Mouse (Mus musculus) hindlimb bud, embryonic 11.5 days (tissue): ENCODE data around the gene Tcf7.
"Not testable (repeated sequence)": the region's sequence is repeated elsewhere in the genome, so short reads cannot be mapped to it uniquely, and the experiment has no call there.

Source experiments
- DNase-seq: peaks from one replicate; pipeline ENCODE4 v3.0.0-alpha.2; 2012; ENCODE audit warnings: low read depth, low spot score; ENCODE audit errors: extremely low spot score

Tcf7 gene

DNA sequence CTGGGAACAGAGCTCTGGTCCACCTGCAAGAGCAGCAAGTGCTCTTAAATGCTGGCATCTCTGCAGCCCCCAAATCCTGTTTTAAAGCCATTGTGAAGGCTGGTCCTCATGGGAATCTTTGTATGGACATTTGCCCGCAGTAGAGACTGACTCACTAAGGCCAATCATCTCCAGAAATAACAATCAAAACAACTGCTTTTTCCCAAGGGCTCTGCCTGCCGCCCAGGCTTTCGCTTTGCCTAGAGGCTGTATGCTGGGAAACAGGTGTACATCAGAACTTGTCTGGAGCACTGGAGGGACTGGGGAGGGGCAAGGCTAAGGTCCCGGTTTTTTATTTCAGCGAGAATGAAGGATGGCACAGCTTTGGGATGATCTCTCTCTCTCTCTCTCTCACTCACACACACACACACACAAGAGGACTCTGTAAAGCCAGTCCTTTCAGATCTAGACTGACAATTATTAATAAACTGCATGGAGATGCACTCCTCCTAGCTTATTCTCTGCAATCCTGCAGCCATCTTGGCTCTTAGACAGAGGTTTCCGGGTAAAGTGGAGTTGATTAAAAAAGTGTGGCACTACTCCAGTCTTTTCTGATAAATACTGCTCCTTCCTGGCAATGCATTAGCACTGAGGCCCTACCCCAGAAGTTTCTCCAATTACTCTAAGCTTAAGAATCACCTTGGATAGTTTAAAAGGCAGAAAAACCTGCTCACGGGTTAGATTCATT, 53.9 kb downstream of the Tcf7 start:
- no peak for DNase-seq

DNA sequence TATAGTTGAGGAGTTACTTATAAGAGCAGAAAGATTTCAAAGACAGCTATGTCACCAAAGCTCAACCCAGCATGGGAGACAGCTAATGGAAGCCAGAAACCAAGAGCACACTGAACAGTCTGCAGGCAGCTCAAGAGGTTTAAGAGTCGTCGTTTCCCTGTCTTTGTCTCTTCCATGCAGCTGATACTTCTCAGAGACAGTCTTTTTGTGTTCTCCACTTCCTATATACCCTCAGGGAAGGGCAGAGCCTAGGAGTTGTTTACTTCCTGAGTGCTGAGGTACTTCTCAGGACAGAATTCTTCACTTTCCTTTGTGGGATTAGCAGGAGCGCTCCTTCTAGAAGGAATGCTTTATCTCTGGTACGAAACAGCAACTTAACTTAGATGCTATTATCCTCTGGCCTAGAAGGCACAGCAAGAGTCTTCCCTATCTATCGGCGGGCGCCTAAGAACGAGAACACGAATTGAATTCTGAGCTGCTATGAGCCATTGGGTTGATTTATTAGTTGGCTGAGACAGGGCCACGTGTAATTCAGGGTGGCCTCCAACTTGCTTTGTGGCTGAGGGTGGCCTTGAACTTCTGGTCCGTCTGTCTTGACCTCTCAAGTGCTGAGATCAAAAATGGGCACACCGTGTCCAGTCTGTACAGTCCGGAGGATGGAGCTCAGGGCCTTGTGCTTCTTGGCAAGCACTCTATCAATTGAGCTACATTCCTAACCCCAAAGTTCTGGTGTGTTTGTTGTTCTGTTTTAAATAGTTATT, 55.2 kb downstream of the Tcf7 start:
- no peak for DNase-seq

DNA sequence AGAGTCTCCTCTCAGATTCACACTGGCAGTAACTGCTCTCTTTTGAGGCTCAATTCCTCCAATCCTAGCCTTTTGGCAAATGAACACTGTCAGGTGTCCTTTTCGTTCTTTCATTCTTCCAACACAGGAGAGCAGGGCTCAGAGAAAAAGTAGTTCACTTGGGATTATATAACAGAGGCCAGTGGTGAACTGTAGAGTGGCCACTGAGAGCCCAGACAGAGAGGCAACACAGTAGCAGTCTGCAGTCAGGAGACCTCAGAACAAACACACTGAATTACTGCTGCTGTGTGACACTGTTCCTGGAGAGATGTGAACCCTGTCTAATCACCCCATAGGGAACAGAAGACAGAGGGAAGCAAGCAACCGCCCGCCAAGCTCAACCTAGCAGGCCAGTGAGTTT, 55.8 kb downstream of the Tcf7 start:
- DNase-seq, result no peak

DNA sequence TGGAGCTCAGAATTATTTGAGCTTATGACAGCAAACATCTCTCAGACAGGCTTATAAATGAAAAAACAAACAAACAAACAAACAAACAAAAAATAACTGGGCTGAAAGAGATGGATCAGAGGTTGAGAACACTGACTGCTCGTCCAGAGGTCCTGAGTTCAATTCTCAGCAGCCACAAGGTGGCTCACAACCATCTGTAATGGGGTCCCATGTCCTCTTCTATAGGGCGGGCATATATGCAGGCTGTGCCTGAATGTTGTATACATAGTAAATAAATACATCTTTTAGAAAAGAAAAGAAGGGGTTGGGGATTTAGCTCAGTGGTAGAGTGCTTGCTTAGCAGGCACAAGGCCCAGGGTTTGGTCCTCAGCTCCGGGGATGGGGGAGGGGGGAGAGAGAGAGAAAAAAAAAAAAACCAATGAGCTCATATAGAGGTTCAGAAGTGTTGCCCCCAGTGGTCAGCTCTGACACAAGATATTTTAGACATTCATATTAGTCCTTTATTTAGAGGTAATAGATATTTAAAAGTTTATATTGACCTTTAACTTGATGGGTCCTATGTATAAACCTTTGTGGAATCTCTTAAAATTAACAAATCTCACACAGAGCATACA, 56.7 kb downstream of the Tcf7 start:
- DNase-seq, result no peak

DNA sequence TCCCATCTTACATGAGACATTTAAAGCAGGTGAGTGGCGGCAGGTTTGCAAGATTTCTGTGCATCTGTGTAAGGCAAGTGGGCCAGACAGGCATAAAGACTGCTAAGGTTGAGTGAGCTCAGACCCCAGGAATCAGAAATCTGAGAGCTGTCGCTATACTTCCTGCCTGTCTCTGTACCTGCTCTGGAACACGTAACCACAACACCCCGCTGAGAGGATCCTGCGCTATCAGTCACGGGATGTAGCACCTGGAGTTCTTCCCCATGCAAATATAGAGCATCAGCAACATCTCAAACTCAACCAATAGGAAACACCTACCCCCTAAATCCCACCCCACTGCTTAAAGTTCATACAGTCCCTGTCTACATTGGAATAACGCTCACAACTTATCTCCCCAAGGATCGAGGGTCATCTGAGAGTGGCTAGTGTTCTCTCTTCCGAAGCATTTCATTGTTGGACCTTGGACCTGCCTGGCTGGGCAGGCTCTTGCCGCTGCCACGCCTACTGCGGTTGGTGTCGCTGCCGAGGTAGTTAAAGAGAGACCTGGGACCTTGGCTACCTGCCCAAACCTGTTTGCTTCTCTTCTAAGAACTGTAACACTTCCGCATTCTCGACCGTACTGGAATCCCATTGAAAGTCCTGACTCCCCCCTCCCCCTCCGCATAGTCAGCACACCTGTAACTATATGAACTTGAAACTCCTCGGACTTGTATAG, 58.7 kb downstream of the Tcf7 start:
- DNase-seq, result no peak

DNA sequence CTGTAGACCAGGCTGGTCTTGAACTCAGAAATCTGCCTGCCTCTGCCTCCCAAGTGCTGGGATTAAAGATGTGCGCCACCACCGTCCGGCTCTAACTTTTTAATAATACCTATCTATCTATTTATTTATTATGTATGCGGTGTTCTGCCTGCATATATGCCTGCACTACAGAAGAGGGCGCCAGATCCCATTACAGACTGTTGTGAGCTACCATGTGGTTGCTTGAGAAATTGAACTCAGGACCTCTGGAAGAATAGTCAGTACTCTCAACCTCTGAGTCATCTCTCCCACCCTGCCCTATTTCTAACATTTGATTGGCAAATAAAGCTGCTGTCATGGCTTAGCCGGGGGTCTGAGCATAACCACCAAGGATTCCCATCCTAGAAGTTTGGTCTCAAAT, 59.9 kb downstream of the Tcf7 start:
- no peak for DNase-seq

DNA sequence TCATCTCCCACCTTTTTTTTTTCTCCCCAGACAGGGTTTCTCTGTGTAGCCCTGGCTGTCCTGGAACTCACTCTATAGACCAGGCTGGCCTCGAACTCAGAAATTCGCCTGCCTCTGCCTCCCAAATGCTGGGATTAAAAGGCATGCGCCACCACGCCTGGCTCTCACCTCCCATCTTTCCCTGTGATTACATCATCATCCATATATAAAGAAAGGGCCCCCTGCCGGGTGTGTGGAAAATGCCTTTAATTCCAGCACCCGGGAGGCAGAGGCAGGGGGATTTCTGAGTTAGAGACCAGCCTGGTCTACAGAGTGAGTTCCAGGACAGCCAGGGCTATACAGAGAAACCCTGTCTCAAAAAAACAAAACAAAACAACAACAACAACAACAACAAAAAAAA, 60.9 kb downstream of the Tcf7 start:
- not testable (repeated sequence) for DNase-seq

DNA sequence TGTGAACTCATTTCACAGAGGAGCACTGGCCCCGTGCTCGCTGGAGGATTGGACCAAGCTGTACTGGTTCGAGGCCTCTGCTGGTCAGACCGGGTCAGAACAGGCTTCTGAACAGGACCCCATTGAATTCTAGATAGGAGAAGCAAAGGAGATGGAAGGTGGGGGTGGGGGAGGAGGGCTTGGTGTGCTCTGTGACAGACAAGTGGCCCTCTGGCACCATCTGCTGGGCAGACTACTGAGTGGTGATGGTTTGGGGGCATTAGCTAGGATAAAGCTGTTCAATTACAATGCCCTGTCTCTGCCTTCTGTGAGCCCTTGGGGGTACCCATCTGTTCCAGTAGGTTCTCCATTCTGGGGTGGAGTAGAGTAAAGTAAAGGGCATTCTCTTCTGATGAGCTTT, 62.5 kb downstream of the Tcf7 start:
- no peak for DNase-seq

DNA sequence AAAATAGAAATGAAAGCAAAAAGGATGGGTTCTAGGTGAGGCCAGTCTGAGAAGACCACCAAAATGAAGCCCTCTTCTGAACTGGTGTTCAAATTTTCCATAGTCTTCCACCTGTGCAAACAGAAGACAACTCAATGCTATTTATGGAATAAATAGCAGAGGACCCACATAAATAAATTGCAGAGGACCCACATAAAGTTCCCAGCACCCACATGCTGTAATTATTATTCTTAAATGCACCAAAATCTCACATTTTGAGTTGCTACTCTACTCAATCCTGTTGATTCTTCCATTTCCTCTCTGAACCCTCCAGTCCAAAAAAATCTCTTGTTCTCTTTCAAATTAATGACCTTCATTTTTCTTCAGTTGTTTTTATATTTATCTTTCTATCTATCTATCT, 68.9 kb downstream of the Tcf7 start, which contains the start of gene Olfr1371:
Gene Olfr1371 (minus strand): TSS at position 101 of the 400 bp plus-strand sequence.
- no peak for DNase-seq
